Mouse (Mus musculus) cortical plate, adult 2 months (tissue): ENCODE results near the gene Zfp536.
"Not testable (repeated sequence)": the region's sequence is repeated elsewhere in the genome, so short reads cannot be mapped to it uniquely, and the experiment has no call there.

Source experiments
- CTCF ChIP-seq: fragments of 200-500 bp; IDR thresholded peaks from 2 replicates; pipeline ENCODE4 v1.5.1; 2011; ENCODE audit warnings: mild to moderate bottlenecking, control low read depth, low read length; ENCODE audit not compliant: insufficient read depth; ENCODE audit errors: extremely low read depth
- POLR2A ChIP-seq: fragments of 200-500 bp; IDR thresholded peaks from 2 replicates; pipeline ENCODE4 v1.6.1; 2011; ENCODE audit warnings: mild to moderate bottlenecking, low read length, control low read depth; ENCODE audit not compliant: insufficient read depth; ENCODE audit errors: extremely low read depth

GRCm38 (mm10) chr7:37603525-37603909 is 169.9 kb downstream of the Zfp536 start:
- TF ChIP-seq CTCF, POLR2A: not testable (repeated sequence)
